Mouse (Mus musculus): ENCODE data around the gene Senp3. TPM values are rescaled to one million over a fixed set of nuclear protein-coding genes. Genes with fewer than 3 reads are reported as not detected.
A peak's percentile ranks its signal among the peaks of the same experiment; 100 is the strongest.
"Not testable (repeated sequence)": the region's sequence is repeated elsewhere in the genome, so short reads cannot be mapped to it uniquely, and the experiment has no call there.

Senp3 gene
- 100 to 1,000 TPM in 1 of 2 experiments, 10 to 100 TPM in 1; 94.3 to 109 TPM for total RNA-seq (2021)

GRCm38 (mm10) chr11:69681314-69682208, at the start of gene Senp3:
Senp3 (minus strand) TSS chr11:69682084.
- peak; percentile 93 to 96 for DNase-seq (ENCODE audit: extremely low spot score in 1 of 2, low spot score in 1 of 2)

- not testable (repeated sequence) for DNase-seq (ENCODE audit: extremely low spot score in 1 of 2, low spot score in 1 of 2)
Observed at GRCm38 (mm10) chr11:69731408-69731807, 49.5 kb upstream of the Senp3 start.

GRCm38 (mm10) chr11:69729063-69729462, 47.2 kb upstream of the Senp3 start:
- peak in 1 of 2 experiments; percentile 50 for DNase-seq (ENCODE audit: extremely low spot score in 1 of 2, low spot score in 1 of 2)

GRCm38 (mm10) chr11:69725951-69726350, 44.1 kb upstream of the Senp3 start:
- no peak for DNase-seq (ENCODE audit: extremely low spot score in 1 of 2, low spot score in 1 of 2)

GRCm38 (mm10) chr11:69723074-69723473, 41.2 kb upstream of the Senp3 start:
- no peak for DNase-seq (ENCODE audit: extremely low spot score in 1 of 2, low spot score in 1 of 2)

- DNase-seq (ENCODE audit: extremely low spot score in 1 of 2, low spot score in 1 of 2) = no peak
Observed at GRCm38 (mm10) chr11:69720852-69721251, 39.0 kb upstream of the Senp3 start.

- DNase-seq (ENCODE audit: extremely low spot score in 1 of 2, low spot score in 1 of 2) = no peak
Observed at GRCm38 (mm10) chr11:69719423-69719822, 37.5 kb upstream of the Senp3 start.

GRCm38 (mm10) chr11:69718661-69719060, 36.8 kb upstream of the Senp3 start:
- no peak for DNase-seq (ENCODE audit: extremely low spot score in 1 of 2, low spot score in 1 of 2)

- no peak for DNase-seq (ENCODE audit: extremely low spot score in 1 of 2, low spot score in 1 of 2)
Observed at GRCm38 (mm10) chr11:69716953-69717352, 35.1 kb upstream of the Senp3 start.

GRCm38 (mm10) chr11:69715929-69716328, 34.0 kb upstream of the Senp3 start:
- DNase-seq (ENCODE audit: extremely low spot score in 1 of 2, low spot score in 1 of 2) = no peak

GRCm38 (mm10) chr11:69715482-69715881, 33.6 kb upstream of the Senp3 start:
- DNase-seq (ENCODE audit: extremely low spot score in 1 of 2, low spot score in 1 of 2) = peak in 1 of 2 experiments; percentile 32

- DNase-seq (ENCODE audit: extremely low spot score in 1 of 2, low spot score in 1 of 2) = no peak
Observed at GRCm38 (mm10) chr11:69714636-69715329, 32.9 kb upstream of the Senp3 start.

- DNase-seq (ENCODE audit: extremely low spot score in 1 of 2, low spot score in 1 of 2) = no peak
Observed at GRCm38 (mm10) chr11:69712954-69713672, 31.2 kb upstream of the Senp3 start.

- no peak for DNase-seq (ENCODE audit: extremely low spot score in 1 of 2, low spot score in 1 of 2)
Observed at GRCm38 (mm10) chr11:69711082-69711481, 29.2 kb upstream of the Senp3 start.

- no peak for DNase-seq (ENCODE audit: extremely low spot score in 1 of 2, low spot score in 1 of 2)
Observed at GRCm38 (mm10) chr11:69710470-69710869, 28.6 kb upstream of the Senp3 start.

GRCm38 (mm10) chr11:69709554-69710446, 27.9 kb upstream of the Senp3 start:
- DNase-seq (ENCODE audit: extremely low spot score in 1 of 2, low spot score in 1 of 2) = no peak

- no peak for DNase-seq (ENCODE audit: extremely low spot score in 1 of 2, low spot score in 1 of 2)
Observed at GRCm38 (mm10) chr11:69708614-69709265, 26.9 kb upstream of the Senp3 start.

- DNase-seq (ENCODE audit: extremely low spot score in 1 of 2, low spot score in 1 of 2) = no peak
Observed at GRCm38 (mm10) chr11:69707873-69708381, 26.0 kb upstream of the Senp3 start.

- DNase-seq (ENCODE audit: extremely low spot score in 1 of 2, low spot score in 1 of 2) = no peak
Observed at GRCm38 (mm10) chr11:69707480-69707847, 25.6 kb upstream of the Senp3 start.
